Mouse (Mus musculus) adrenal gland, postnatal 25 days (tissue): ENCODE data around the gene H2-Q1. TPM values are rescaled to one million over a fixed set of nuclear protein-coding genes. Genes with fewer than 3 reads are reported as not detected.
A peak's percentile ranks its signal among the peaks of the same experiment; 100 is the strongest.
"Not testable (repeated sequence)": the region's sequence is repeated elsewhere in the genome, so short reads cannot be mapped to it uniquely, and the experiment has no call there.

Experiments used
- DNase-seq: peaks from one replicate; pipeline ENCODE4 v3.0.0; 2021; ENCODE audit warnings: mixed read lengths
- long read RNA-seq: library from polyadenylated mRNA; stranded (forward); transcript quantifications from one replicate; pipeline ENCODE4 v2.0.0, GENCODE M21; 2021
- total RNA-seq: library from RNA; stranded (reverse); gene quantifications from 2 replicates; pipeline ENCODE4 v1.2.3, GENCODE M21; 2021

The H2-Q1 gene
- total RNA-seq, result 0.90 and 2.0 TPM in 2 replicates
- long read RNA-seq, partial matches to known transcripts, result 4 of 4 reads
- long read RNA-seq, other reads (novel, unspliced or antisense), result 0 of 4 reads

DNA sequence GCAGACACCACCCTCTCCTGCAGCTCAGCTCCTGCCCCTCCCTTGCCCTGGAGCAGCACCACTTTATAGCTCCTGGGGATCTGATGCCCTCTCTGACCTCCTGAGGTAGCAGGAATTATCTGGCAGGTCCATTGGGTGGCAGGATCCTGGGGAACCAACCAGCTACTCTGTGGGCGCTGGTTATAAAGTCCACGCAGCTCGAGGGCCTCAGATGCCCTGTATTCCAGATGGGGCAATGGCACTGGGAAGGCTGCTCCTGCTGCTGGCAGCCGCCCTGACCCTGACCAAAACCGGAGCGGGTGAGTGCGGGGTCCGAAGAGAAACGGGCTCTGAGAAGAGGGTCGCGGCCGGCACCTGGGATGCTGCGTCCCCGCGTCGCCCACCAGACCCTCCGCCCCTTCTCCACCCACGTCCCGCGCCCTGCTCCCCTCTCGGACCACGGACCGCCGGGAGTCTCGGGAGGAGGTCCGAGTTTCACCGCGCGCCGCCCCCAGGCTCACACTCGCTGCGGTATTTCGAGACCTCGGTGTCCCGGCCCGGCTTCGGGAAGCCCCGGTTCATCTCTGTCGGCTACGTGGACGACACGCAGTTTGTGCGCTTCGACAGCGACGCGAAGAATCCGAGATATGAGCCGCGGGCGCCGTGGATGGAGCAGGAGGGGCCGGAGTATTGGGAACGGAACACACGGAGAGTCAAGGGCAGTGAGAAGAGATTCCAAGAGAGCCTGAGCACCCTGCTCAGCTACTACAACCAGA, at the start of gene H2-Q1:
Gene H2-Q1 (plus strand): TSS at position 79 of the 755 bp plus-strand sequence.
- DNase-seq, result no peak

DNA sequence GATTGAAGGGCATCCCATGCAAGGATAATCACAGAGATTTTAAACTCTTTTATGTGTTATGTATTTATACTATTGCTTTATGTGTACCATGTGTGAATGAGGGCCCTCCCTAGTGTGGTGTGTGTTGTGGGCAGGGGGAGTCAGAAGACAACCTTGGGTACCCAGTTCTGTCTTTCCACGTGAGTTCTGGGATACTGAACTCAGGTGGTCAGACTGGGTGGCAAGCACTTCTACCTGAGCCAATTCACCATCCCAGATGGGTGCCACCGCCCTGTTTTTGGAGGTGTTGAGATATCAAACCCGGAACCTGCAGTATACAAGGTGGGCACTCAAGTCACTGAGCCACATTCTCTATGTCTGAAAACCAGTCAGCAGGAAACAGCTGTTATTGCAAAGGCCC, 48.0 kb upstream of the H2-Q1 start:
- DNase-seq, result no peak

DNA sequence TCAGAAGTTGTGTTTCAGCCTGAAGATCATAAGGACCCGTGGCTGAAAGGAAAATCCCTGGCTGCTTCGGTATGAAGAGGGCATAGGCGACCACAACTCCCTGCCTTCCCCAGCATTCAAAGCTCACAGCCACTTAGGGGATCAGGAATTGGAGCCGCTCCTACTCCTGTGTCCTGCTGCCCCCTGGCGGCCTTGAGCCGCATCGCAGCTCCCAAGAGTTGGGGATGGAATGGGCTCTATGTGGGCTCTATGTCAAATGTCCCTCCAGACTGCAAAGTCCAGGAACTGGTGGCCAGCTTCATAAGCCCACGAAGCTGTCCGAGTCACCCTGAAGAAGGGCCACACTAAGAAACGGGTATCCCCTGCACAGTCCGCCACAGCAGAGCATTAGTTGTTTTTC, 45.4 kb upstream of the H2-Q1 start:
- peak; percentile 92 for DNase-seq

DNA sequence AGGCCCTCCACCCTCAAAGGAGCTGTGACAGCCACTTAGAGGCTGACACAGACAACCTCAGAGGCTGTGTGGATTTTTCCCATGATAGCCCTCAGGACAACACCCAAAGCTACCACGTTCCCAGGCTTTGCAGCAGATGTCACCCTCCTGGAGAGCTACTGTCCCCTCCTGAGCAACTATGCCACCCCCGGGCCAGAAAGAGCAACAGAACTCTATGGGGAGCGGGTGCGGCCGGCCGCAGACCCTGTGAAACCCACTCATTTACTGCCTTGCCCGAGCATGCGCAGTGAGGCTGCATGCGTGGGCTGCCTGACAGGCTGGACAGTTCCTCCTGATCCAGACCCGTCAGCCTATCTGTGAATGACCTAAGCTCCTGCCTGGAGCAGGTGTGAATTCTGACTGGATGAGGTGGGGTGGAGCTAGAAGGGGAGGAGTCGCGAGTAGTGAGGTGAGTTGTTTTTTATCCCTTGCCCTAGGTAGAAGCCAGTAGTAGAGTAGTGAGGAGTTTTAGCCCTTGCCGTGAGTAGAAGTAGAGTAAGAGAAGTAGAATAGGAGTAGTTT, 43.8 kb upstream of the H2-Q1 start:
- no peak for DNase-seq

DNA sequence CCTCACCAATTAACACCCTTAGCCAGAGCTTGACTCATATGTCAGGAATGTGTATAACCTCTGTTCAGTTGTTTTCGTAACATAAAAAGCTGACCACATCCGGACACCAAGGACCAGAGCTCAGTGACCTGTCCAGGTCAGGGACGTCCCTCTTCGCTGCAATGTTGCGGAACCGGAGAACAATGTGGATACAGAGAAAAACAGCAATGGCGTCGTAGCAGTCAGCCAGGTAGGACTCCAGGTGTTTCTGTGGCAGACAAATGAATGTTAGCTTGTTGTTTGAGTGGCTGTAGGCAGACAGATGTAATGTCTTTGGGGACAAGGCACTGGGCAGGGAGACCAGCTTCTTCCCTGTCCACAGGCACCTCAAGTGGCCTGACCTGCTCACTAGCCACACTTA, 42.2 kb upstream of the H2-Q1 start:
- no peak for DNase-seq

DNA sequence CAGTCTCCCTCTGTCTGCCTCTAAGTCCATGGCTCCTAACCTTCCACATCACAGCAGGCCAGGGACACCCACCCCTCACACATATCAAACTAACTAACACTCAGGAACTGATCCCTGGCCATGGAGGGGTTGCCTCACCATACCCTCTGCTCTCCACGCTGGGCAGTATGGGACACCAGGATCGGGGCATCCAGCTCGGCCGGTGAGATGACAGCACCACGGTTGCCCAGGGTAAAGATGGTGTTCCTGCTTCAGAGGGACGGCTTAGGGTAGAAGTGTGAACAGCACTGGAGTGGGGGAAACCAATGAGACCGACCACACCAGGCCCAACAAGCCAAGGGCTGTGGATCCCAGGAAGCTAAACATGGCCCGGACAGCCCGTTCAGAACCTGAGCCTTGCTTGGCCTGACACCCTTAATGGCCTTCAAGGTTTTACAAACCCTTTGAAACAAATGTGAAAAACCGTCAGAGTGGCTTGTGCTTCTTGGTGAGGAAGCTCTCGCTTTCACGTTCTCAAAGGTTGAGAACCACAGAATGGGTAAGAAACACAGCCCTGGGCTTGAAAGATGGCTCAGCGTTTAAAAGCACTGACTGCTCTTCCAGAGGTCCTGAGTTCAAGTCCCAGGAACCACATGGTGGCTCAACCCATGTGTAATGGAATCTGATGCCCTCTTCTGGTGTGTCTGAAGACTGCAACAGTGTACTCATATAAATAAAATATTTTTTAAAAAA, 41.1 kb upstream of the H2-Q1 start:
- no peak for DNase-seq

DNA sequence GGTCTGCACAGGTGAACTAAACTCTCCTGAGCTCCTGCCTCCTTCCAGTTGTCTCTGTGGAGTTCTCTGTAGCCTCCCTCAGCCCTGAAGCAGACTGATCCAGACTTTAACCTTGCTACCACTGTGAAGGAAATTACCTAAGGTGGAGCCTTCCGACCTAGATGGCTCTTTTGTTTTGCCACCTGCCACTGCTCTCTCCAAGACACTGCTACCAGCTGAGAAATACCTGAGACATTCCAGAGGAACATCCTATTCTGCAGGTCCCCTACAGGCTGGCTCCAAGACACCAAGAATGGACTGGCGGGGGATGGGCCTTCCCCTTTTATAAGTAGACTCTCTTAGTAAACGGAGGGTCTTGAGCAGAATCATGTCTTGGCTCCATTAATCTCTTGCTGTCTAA, 39.9 kb upstream of the H2-Q1 start:
- DNase-seq, result no peak

DNA sequence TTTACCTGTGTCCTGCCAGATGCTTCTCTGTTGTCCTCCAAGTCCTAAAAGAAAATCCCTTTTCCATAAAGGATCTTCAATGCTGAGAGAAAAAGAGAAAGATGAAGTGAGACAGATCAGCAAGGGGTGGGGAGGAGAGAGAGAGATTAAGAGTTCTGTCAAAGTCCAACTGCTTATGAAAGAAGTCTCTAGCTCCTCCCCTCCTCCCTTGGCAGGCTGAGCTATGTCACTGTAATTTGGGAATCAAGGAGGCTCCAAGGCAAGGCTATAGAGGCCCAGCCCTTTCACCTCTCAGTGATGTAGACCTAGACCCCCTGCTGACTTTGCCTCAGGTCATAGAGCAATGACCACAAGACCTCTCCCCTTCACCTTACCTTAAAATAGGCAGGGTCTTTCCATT, 34.8 kb upstream of the H2-Q1 start:
- no peak for DNase-seq

DNA sequence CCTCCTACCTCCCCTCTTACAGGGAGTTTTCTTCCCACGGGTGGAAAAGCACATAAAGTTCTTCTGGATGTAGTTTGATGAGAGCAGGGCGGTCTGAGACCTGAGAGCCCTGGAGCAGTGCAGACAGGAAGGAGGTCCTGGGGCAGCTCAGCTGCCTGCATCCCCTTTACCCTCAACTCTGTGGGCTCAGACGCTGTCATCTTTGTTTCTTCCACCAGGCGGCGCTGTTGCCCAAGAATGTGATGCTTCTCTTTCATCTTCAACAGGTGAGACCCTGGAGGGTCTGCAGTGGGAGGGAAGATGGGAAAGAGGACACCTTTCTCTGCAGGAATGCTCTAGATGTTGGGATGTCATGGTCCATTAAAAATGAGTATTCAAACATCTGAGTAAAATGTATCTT, 24.4 kb upstream of the H2-Q1 start:
- peak; percentile 65 for DNase-seq

DNA sequence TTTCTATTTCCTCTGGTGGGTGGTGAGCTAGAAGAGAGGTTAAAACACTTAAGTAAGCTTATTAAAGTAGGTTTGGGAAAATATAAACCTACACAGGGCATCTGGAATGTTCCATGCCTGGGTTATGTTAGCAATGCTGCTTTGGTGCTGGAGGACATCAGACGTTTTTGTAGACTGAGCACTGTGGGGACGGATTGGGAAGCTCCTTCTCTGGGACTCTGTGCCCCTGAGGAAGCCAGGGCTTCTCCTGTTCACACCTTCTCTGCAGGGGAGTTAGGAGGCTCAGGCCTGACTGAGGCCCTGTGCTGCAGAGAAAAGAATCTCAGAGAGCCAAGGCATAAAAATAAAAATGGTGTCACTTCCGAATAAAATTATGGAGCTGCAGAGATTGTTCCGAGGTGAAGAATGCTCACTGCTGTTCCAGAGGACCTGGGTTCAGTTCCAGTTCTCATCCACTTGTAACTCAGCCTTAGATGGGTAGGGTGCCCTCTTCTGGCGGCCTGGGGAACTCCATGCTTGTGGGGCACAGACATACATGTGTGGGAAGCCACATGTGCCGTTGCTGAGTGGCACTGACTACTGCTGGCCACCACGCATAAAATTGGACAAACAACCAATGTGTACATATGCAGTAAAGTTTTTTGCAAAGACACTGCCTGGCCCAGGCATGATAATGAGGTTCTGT, 19.8 kb upstream of the H2-Q1 start:
- DNase-seq, result not testable (repeated sequence)

DNA sequence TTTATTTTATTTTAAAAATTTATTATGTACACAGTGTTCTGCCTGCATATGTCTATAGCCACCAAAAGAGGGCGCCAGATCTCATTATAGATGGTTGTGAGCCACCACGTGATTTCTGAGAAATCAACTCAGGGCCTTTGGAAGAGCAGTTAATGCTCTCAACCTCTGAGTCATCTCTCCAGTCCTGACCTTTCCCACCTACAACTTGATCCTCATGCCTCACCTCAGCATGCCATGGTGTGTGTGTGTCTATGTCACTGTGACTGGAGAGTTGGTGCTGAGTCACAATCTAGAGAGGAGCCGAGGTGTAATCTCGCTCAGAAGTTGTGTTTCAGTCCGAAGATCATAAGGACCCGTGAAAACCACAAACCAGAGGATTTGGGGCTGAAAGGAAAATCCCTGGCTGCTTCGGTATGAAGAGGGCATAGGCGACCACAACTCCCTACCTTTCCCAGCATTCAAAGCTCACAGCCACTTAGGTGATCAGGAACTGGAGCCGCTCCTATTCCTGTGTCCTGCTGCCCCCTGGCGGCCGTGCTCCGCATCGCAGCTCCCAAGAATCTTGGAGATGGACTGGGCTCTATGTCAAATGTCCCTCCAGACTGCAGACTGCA, 18.5 kb upstream of the H2-Q1 start:
- DNase-seq, result peak; percentile 98

DNA sequence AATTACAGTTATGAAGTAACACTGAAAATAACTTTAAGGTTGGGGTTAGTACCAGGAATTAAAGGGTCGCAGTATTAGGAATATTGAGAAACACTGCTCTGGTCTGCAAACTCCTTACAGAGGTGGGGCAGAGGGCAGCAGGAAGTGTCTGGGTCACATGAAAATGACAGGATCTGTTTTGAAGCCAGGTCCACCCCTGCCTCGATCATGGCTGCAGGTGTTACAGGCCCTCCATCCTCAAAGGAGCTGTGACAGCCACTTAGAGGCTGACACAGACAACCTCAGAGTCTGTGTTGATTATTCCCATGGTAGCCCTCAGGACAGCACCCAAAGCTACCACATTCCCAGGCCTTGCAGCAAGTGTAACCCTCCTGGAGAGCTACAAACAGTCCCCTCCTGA, 16.9 kb upstream of the H2-Q1 start:
- DNase-seq, result no peak

DNA sequence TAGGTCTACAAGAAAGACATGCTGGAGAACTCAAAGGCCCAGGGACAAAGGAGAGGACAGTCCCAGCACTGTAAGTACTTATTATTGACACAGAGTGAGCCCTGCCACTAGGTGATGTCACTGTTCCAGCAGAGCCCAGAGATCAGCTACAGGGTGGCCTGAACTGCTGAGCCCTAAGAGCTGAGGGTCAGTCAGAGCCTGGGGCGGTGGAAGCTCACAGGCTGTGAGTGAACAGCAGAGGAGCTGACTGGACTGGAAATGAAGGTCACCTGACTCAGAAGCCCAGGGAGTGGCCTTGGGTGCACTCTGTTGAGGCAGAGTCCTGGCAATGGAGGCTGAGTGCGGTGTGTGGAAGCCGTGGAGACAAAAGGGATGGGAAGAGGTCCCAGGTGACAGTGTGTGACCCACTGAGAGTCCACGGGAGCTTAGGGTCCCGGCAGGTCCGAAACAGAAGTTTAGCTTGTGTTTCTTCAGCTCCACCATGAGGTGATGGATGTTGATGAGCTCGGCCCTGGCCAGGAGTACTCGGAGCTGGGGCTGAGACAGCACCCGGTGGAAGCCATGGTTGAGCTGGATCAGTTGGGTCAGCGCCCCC, 16.4 kb upstream of the H2-Q1 start:
- peak; percentile 65 for DNase-seq

DNA sequence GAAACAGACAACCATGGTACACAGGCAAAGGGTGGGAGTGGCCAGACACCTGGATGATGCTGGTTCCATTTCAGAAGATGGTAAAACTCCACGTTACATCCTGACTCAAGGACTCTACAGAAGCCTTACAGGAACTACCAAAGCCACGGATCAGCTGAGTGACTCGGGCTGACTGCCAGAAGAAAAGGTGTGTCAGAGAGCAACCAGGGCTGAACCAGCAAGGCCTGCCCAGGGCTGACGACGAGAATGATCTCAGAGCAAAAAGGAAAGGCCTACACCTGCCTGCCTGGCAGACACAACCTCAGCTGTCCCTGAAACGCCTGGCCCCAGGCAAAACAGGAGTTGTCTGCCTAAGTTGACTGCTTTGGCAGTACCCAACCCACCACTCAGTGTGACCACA, 15.7 kb upstream of the H2-Q1 start:
- DNase-seq, result no peak

DNA sequence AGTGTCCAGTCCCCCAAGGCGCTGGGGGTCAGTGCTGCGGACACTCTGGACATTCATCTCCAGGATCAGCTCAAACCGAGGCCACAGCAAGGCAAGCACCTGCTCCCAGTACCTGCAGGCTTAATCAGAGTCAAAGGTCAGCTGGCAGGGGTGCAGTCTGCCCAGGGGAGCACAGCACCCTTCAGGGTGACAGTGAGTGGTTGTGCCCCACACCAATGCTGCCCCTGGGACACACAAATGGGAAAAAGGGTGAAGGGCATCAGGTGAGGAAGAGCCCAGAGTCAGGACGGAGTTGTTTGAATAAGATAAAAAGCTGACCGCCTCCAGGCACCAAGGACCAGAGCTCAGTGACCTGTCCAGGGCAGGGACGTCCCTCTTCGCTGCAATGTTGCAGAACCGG, 15.3 kb upstream of the H2-Q1 start:
- DNase-seq, result not testable (repeated sequence)

DNA sequence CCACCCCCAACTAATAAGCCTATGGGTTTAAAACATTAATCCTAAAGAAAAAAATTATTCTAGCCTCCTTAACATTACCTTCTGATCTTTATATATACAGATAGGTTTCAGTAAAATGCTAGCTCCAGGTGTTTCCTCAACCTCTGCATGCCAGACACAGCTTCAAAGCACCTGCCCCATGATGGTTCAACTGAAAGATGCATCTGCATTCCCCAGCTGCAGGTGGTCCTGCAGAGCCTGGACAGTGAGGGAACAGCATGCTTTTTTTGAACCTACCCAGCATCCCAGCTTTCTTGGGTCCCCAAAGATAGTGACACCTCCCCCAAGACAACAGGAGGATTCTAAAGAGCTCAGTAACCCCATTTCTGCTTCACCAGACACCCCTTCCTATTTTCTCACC, 1.5 kb upstream of the H2-Q1 start:
- no peak for DNase-seq

DNA sequence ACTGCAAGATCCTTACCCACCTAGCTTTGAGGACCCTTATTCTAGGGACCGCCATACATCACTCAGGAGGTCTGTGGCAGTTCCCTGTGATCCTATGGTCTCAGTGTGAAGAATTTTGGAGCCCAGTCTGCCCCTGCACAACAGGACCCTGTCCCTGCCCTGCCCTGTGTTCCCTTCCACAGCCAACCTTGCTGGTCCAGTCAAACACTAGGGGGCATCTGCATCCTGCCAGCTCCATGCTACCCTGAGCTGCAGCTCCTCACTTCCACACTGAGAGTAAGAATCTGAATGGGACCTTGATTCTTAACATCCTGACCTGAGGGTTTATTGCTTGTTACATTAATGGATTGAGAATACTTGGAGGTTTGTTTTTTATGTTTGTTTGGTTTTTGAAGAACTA, 4.9 kb downstream of the H2-Q1 start:
- not testable (repeated sequence) for DNase-seq

DNA sequence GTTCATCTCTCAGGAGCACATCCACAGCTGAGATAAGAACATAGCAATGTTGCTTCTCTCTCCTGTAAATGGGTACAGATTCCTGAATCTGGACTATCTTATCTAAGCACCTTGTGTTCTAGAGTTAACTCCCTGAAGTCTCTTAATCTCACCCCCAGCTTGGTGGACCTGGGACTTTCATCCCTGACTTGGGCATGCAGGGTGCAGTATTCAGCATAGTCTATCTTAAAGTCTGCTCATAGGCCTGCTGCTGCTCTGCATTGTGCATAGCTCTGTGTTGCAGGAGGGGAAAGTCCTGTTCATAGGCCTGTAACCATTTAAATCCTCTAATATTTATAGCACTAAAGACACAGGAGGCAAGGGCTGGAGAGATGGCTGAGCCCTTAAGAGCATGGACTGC, 5.8 kb downstream of the H2-Q1 start:
- not testable (repeated sequence) for DNase-seq

DNA sequence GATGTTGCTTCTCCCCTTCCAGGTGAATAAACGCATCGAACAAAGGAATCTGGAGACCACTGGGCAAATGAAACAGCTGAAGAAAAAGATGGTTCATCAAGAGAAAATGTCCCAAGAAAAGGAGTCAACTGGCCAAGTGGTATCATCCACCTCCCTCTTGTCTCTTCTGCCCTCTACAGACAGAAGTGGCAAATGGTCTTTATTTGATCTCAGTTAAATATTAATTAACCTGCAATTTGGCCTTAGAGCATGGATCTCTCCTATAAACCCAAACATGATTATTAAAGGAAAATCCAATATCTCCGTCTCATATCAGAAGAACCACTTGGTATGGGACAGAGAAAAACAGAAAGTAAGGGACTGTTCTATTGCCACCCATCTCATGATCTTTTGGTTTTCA, 9.5 kb downstream of the H2-Q1 start:
- not testable (repeated sequence) for DNase-seq

DNA sequence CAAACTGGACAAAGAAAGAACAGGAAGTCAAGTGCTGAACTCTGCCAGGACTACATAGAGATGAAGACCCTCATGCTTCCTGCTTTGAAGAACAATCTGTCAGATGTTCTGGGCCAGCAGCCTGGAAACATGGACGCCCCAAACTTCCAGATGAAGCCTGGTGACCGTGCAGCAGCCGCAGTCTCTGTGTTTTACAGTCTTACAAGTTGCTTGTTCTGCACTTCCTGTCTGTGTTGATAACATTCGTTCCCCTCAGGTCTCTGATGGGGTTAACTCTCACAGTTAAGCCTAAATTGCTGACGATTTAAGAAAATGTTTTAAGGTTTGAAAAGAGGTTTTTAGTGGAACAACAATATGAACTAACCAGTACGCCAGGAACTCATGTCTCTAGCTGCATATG, 11.3 kb downstream of the H2-Q1 start:
- DNase-seq, result not testable (repeated sequence)

DNA sequence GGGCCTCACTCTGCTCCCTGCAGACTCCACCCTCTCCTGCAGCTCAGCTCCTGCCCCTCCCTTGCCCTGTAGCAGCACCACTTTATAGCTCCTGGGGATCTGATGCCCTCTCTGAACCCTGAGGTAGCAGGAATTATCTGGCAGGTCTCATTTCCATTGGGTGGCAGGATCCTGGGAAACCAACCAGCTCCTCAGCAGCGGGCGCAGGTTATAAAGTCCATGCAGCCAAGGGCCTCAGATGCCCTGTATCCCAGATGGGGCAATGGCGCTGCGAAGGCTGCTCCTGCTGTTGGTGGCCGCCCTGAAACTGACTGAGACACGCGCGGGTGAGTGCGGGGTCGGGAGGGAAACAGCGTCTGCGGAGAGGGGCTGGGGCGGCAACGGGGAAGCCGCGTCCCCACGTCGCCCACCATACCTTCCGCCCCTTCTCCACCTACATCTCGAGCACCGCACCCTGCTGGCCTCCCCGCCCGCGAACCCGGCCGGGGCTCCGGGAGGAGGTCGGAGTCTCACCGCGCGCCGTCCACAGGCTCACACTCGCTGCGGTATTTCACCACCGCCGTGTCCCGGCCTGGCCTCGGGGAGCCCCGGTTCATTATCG, 22.0 kb downstream of the H2-Q1 start, which contains the start of gene H2-Q2:
Gene H2-Q2 (plus strand): TSS at position 172 of the 601 bp plus-strand sequence.
- peak; percentile 21 for DNase-seq
